Mouse (Mus musculus): ENCODE results near the gene Ptprcap. TPM values are rescaled to one million over a fixed set of nuclear protein-coding genes. Genes with fewer than 3 reads are reported as not detected.
"Not testable (repeated sequence)": the region's sequence is repeated elsewhere in the genome, so short reads cannot be mapped to it uniquely, and the experiment has no call there.

Ptprcap gene
- under 1 TPM; 0.29 to 0.78 TPM for total RNA-seq (2021)
- long read RNA-seq, experiment 1, partial matches to known transcripts: 0 of 1 reads
- long read RNA-seq, experiment 1, other reads (novel, unspliced or antisense): 1 of 1 reads
- long read RNA-seq, experiment 2, partial matches to known transcripts: 0 of 1 reads
- long read RNA-seq, experiment 2, other reads (novel, unspliced or antisense): 1 of 1 reads

DNA sequence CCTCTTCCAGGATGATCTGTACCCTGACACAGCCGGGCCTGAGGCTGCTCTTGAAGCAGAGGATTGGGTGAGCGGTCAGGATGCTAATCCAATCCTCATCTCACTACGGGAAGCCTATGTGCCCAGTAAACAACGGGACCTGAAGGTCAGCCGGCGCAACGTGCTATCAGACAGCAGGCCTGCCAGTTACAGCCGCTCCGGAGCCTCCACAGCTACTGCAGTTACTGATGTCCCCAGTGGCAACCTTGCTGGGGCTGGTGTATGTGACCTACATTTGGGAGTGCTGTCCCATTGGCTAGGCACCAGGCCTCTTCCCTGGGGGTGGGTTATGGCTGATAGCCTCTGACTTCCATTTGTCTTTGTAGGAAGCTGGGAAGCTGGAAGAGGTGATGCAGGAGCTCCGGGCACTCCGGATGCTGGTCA lies at the start of gene Ptprcap:
TSS of gene Ptprcap (plus strand) at position 373 of the 423 bp plus-strand sequence.
- intact Hi-C loops (cut with DNase I; ENCODE audit: low total_unique reads): no loop called here
- no peak for DNase-seq

DNA sequence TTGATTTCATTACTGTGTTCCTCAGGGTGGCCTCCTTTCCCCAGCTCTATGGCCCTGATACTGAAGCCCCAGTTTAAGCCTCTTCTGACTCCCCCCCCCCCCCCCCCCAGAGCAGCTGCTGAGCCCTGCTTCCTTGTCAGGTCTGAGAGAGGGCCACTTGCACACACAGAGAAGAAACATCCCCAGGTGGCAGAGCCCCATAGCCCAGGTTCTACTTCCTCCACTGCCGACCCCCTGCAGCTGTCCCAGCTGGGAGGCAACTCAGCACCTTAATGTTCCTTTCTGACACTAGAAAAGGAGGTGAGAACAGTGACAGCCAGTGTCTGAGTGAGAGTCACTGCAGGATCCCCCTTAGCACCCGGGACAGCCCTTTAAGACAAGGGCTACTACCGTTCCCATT lies 49.6 kb upstream of the Ptprcap start:
- no peak for DNase-seq
- intact Hi-C loops (cut with DNase I; ENCODE audit: low total_unique reads): no loop called here

DNA sequence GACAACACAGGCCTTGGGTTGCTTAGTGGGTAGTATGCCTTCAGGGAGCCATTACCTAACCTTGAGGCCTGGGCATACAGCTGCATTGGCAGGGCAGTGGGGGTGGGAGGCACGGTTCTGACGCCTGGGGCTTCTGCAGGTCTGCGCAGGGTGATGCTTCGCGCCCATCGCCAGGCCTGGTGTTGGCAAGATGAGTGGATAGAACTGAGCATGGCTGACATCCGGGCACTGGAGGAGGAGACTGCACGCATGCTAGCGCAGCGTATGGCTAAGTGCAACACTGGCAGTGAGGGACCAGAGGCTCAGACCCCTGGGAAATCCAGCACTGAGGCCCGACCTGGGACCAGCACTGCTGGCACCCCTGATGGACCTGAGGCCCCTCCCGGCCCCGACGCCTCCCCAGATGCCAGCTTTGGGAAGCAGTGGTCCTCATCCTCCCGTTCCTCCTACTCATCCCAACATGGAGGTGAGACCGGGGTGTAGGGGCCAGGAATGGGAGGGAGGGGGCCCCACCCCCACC lies 48.7 kb upstream of the Ptprcap start:
- intact Hi-C loops (cut with DNase I; ENCODE audit: low total_unique reads): no loop called here
- no peak for DNase-seq

DNA sequence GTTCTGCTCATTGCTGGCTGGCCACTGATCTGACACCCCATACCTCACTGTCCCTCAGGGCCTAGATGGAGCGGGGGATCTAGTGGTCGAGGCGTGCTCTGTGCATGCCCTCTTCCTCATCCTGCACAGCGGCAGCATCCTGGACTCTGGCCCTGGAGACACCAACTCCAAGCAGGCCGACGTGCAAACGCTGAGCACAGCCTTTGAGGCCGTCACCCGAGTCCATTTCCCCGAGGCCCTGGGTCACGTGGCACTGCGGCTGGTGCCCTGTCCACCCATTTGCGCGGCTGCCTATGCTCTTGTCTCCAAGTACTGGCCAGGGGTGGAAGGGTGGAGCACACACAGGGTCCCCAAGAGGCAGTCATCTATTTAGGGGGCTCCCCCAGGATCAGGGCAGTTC lies 46.8 kb upstream of the Ptprcap start:
- no peak for DNase-seq
- intact Hi-C loops (cut with DNase I; ENCODE audit: low total_unique reads): no loop called here

DNA sequence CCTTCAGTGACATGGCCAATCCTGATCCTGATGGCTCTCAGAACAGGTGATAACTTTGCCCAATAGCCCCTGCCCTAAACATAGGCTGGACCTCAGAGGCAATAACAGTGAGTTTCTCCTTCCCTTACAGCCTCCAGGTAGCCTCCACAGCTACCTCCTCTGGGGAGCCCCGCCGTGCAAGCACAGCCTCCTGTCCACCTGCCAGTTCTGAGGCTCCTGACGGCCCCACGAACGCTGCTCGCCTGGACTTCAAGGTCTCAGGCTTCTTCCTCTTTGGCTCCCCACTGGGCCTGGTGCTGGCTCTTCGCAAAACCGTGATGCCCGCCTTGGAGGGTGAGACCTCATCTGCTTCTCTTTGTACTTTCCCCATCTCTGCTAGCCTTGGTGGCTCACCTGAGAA lies 44.9 kb upstream of the Ptprcap start:
- DNase-seq: no peak
- intact Hi-C loops (cut with DNase I; ENCODE audit: low total_unique reads): no loop called here

DNA sequence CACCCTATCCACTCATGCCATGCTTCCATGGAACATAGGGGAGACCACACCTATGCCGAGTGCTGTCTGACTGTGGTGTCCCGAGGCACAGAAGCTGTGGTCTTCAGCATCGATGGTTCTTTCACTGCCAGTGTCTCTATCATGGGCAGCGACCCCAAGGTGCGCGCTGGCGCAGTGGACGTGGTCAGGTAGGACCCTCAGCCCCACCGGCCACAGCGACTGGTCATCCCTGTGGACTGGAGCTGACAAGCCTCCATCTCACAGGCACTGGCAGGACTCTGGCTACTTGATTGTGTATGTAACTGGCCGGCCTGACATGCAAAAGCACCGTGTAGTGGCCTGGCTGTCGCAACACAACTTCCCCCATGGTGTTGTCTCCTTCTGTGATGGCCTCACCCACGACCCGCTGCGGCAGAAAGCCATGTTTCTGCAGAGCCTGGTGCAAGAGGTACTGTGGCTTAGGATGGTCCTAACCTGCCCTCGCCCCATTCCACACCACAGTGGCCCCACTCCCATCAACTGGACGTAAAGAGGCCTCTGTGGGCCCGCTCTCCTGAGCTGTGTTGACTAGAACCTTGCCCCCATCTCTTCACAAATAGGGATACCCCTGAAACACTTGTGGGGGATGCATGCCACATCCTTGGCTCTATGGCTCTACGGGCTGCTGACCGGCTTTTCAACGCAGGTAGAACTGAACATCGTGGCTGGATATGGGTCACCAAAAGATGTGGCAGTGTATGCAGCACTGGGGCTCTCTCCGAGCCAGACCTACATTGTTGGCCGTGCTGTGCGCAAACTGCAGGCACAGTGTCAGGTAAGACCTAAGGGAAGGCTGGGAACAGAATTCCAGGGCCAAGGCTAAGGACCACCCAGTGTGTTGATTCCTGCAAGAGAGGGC lies 41.1 kb upstream of the Ptprcap start:
- intact Hi-C loops (cut with DNase I; ENCODE audit: low total_unique reads): no loop called here
- no peak for DNase-seq

DNA sequence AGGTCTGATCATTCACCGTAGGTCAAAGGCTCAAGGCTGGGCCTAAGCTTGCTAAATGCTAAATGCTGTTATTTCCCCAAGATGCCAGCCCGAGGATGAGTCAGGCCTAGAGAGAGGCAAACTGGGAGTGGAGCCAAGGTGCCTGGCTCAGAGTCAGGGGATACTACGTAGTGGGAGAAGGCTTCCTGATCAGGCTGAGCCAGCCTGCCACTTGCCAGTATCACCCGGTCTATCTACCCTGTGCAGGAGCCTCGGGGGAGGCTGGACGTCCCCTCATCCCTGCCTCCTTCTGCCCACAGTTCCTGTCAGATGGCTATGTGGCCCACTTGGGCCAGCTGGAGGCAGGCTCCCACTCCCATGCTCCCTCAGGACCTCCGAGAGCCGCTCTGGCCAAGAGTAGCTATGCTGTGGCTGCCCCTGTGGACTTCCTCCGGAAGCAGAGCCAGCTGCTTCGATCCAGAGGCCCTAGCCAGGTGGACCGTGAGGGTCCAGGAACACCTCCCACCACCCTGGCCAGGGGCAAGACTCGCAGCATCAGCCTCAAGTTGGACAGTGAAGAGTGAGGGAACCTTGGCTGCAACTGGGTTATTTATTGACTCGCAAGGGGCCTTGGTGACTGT lies 40.1 kb upstream of the Ptprcap start:
- DNase-seq: peak; percentile 81
- intact Hi-C loops (cut with DNase I; ENCODE audit: low total_unique reads): no loop called here

DNA sequence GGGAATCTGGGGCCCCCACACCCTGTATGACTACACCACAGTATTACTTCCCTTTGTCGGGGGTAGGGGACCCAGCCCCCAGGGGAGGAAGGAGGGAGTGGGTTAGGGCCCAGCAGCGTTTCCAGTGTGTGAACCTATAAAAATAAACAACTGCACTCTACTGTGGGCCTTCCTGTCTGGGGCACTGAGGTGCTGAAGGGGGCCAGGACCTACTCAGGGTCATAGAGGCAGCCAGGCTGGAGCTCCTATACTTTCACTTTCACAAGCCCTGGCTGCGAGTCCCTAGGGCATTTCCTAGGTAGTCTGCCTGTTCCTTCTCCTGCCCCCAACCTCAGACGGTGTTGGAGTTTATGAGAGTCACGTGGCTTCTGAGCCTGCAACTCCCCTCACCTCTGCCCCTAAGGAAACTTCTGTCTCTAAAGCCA lies 39.6 kb upstream of the Ptprcap start:
- no peak for DNase-seq
- intact Hi-C loops (cut with DNase I; ENCODE audit: low total_unique reads): no loop called here

DNA sequence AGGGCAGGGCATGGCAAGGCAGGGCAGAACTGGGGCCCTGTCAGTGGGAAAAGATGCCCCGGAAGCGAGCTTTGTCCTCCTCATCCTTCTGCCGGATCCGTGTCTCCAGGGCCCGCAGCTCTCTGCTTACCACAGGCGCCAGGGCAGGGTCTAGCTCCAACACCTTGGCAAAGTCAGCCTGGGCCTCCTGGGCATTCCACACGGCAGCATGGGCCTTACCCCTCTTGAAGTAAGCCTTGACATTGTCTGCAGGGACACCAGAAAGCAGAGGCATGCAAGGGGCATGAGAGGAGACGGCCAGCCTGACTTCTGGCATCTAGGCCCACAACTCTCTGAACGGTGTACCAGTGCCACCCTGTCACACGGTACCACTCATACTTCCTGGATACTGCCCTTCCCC lies 38.9 kb upstream of the Ptprcap start:
- intact Hi-C loops (cut with DNase I; ENCODE audit: low total_unique reads): no loop called here
- DNase-seq: no peak

DNA sequence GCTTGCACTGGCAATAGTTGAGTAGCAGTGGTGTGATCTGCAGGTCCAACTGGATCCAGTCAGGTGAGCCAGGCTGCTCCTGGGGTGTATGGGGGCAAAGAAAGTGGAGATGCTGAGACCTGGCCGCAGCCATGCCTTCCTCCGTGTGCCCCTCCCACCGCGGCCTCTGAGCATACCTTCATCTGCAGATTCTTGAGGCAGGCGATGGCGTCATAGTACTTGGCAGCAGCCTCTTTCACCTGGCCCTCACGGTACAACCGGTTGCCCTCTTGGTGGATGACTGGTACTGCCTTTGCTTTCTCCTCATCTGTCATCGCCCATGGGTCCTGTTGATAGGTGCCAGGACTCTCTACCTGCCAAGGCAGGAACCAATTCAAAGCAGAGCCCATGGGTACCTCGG lies 38.3 kb upstream of the Ptprcap start:
- intact Hi-C loops (cut with DNase I; ENCODE audit: low total_unique reads): no loop called here
- DNase-seq: no peak

DNA sequence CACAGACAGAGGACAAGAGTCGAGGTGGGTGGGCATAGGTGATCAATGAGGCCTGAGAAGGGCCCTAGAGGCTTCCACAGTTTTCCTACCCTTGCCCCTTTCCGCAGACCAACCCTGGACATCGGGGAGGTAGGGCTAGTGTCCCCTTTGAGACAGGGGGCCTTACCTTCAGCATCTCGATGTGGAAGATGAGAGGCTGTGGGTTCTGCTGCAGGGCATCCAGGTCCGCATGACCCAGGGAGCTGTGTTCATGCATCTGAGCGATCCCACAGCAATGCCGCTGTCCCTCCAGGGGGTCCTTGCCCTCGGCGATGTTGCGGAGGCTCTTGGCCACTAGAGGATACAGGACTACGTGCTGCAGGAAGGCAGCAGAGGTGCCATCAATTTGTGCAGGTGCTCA lies 37.6 kb upstream of the Ptprcap start:
- no peak for DNase-seq
- intact Hi-C loops (cut with DNase I; ENCODE audit: low total_unique reads): no loop called here

DNA sequence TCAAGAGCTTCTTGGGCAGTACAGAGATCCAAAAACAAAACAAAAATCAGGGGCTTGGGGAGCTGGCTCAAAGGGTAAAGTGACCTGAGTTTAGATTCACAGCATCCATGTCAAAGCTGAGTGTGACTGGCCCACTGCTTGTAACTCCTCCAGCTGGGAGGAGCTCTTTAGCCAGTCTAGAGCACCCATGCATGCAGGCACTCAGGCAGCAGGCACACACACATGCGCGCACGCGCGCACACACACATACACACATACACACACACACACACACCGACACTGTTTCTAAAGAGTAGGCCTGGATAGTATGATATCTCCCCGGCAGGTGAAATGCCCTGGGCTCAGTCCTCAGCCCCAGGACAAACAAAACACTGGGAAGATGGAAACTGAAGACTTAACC lies 36.4 kb upstream of the Ptprcap start:
- no peak for DNase-seq
- intact Hi-C loops (cut with DNase I; ENCODE audit: low total_unique reads): no loop called here

DNA sequence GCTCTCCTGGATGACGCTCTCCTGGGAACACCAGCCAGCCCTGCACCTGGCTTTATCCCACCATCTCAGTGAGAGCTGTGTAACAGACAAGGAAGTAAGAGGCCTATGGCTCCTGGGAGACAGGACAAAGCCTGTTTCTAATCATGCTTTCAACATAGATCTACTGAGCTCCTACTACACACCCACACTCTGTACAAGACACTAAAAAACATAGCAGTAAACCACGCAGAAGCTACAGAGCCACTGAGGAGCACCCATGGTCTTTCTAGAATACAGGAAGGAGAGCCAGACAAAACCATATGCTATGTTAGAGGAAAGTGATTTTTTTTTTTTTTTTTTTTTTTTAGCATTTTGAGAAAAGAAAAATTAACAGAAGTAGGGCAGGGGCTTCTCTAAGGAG lies 35.1 kb upstream of the Ptprcap start:
- DNase-seq: no peak
- intact Hi-C loops (cut with DNase I; ENCODE audit: low total_unique reads): no loop called here

DNA sequence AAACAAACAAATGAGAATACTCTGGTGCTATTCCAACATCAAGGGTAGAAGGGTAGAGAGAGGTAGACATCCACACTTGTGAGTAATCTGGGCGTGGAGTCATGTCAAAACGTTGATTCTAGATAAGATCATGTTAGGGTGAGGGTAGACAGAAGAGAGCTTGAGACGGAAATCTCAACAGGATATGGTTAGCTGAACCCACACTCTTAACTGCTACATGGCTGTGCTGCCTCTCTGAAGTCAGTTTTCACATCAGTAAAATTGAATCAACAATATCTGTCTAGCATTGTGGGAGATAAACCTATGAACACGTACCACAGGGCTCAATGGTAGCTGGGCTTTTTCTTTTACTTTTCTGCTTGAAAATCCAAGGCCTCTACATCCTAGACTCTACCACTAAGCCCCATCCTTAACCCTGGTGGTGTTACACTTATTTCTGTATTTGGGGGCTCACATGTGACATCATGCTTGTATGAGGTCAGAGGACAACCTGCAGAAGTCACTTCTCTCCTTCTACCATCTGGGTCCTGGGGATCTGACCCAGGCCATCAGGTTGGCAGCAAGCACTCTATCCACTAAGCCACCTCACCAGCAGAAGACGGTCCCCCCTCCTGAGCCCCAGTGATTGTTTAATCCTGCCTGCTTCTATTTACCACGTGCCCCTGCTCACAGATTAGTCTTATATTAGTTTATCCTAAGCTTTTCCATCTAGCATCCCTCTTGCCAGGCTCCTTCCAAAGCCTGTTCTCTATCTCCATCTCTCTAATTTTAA lies 33.5 kb upstream of the Ptprcap start:
- DNase-seq: no peak
- intact Hi-C loops (cut with DNase I; ENCODE audit: low total_unique reads): no loop called here

DNA sequence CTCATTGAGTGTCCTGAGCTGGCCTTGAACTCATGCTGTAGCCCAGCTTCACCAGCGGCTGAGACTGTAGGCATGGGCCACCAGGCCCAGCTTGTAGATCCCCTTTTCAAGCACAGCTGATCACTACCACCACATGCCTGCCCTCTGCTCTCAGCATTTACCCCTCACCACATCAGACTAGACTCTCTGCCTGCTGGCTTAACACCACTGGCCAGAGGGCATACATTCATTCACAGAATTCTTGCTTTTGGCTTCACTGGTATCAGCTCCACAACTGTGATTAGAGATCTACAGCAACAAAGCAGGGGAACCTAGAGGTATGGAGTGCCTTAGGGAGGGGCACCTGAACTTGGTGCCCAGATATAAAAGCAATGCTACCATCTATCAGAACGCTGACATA lies 32.9 kb upstream of the Ptprcap start:
- intact Hi-C loops (cut with DNase I; ENCODE audit: low total_unique reads): no loop called here
- no peak for DNase-seq

DNA sequence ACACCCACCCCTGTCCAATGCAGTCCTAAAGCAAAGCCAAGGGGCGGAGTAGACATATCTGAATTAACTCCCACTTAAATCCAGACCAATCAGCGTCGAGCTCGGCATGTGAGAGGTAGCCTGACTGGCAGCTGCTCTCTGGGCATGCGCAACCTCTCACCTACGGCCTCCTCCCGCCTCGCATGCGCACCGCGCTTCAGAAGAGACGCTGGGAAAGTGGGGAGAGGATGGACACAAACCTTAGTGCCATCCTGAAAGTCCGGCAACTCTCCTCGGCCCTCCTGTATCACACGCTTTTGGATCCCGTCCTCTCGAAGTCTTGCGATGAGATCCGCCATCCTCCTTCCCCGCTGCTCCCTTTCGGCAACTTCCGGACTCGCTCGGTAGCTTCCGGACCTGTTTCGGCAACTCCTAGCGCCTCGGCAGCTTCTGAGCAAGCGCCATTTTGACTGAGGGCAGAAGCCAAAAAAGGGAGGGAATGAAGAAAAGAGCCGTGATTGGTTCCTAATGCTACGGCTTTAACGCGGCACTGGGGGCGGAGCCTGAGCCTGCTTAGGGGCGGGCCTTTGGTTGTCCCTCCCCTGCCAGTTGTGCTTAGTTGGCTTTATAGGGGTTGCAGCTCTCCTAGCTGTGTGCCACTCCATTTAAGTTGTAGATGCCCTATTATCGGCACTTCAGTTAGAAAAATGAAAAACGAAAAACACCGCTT lies 32.2 kb upstream of the Ptprcap start:
- intact Hi-C loops (cut with DNase I; ENCODE audit: low total_unique reads): no loop called here

DNA sequence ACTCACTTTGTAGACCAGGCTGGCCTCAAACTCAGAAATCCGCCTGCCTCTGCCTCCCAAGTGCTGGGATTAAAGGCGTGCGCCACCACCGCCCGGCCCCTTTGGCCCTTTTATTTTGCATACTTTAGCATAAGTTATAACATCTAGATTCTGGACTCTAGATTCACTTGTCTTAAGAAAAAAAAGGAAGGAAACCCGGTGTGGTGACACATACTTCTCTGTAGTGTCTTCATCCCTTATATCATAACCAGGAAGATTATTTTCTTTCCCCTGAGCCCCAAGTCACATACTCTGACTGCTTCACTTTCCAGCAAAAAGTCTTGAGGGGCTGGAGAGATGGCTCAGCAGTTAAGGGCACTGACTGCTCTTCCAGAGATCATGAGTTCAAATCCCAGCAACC lies 31.5 kb upstream of the Ptprcap start:
- DNase-seq; intact Hi-C loops (cut with DNase I; ENCODE audit: low total_unique reads): not testable (repeated sequence)

More for the DNA sequence above, 32.2 kb upstream of the Ptprcap start:
- peak; percentile 98 for DNase-seq

DNA sequence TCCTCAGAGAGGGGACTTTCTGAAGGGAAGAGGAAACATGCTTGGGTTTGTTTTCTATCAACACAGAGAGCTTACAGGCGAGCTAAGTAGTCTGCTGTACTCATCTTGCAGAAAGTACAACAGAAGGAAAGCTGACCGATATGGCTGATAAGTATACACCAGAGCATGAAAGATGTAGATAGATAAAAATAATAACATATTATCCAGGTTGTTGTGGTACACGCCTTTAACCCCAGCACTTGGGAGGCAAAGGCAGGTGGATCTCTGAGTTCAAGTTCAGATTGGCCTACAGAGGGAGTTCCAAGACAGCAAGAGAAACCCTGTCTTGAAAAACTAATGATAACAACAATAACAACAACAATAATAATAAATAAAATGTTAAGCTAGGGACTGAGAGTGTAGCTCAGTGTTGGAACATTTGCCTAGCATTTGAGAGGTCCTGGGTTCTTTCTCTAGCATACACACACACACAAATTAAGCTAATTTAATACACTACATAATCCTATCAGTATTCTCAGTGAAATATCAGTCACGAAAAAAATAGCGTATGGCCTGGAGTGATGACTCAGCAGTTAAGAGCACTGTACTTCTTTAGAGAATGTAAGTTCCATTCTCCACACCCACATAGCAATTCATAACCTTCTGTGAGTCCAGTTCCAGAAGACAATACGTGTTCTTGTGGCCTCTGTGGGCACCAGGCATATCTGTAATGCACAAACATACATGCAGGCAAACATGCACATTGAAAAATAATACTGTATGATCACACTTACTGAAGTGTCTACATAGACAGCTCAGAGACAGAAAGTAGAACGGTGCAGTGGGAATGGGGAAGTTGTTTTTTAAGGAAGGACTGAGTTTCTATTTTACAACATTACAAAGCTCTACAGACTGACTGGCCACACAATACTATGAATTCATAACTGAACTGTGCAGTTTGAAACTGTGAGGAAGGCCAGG lies 30.7 kb upstream of the Ptprcap start:
- intact Hi-C loops (cut with DNase I; ENCODE audit: low total_unique reads): no loop called here
- DNase-seq: no peak
